Mouse (Mus musculus): ENCODE results near the gene Sart1.
A peak's percentile ranks its signal among the peaks of the same experiment; 100 is the strongest.
"Not testable (repeated sequence)": the region's sequence is repeated elsewhere in the genome, so short reads cannot be mapped to it uniquely, and the experiment has no call there.

The Sart1 gene

GRCm38 (mm10) chr19:5413840-5414239 is 25.3 kb upstream of the Sart1 start:
- DNase-seq = no peak

GRCm38 (mm10) chr19:5411961-5412360 is 23.5 kb upstream of the Sart1 start:
- DNase-seq = no peak

- no peak for DNase-seq
These were observed 22.1 kb upstream of the Sart1 start for GRCm38 (mm10) chr19:5410641-5411040.

GRCm38 (mm10) chr19:5409068-5409467 is 20.6 kb upstream of the Sart1 start:
- peak; percentile 64 for DNase-seq

GRCm38 (mm10) chr19:5408057-5409001 is 19.8 kb upstream of the Sart1 start:
- peak; percentile 27 for DNase-seq

GRCm38 (mm10) chr19:5407133-5407532 is 18.6 kb upstream of the Sart1 start:
- DNase-seq = peak; percentile 82

GRCm38 (mm10) chr19:5406531-5407126 is 18.1 kb upstream of the Sart1 start:
- peak; percentile 63 for DNase-seq

- DNase-seq = no peak
These were observed 17.4 kb upstream of the Sart1 start for GRCm38 (mm10) chr19:5405924-5406323.

GRCm38 (mm10) chr19:5402293-5402692 is 13.8 kb upstream of the Sart1 start, which contains the start of gene Tsga10ip:
Tsga10ip (minus strand) TSS chr19:5402526.
- peak; percentile 32 for DNase-seq

GRCm38 (mm10) chr19:5401073-5401472 is 12.6 kb upstream of the Sart1 start:
- not testable (repeated sequence) for DNase-seq

GRCm38 (mm10) chr19:5395371-5395770 is 6.9 kb upstream of the Sart1 start:
- no peak for DNase-seq

GRCm38 (mm10) chr19:5394168-5394567 is 5.7 kb upstream of the Sart1 start:
- no peak for DNase-seq

GRCm38 (mm10) chr19:5392892-5393291 is 4.4 kb upstream of the Sart1 start:
- peak; percentile 86 for DNase-seq

- no peak for DNase-seq
These were observed 1.9 kb upstream of the Sart1 start for GRCm38 (mm10) chr19:5390416-5390815.

GRCm38 (mm10) chr19:5389647-5390046 is 1.1 kb upstream of the Sart1 start:
- DNase-seq = peak; percentile 57

GRCm38 (mm10) chr19:5388011-5388441 is 477 bp downstream of the Sart1 start:
- DNase-seq = peak; percentile 61

- DNase-seq = no peak
These were observed 3.8 kb downstream of the Sart1 start for GRCm38 (mm10) chr19:5384715-5385114.

- no peak for DNase-seq
These were observed 5.2 kb downstream of the Sart1 start for GRCm38 (mm10) chr19:5383326-5383725.

- DNase-seq = no peak
These were observed 11.1 kb downstream of the Sart1 start for GRCm38 (mm10) chr19:5377446-5377845.

GRCm38 (mm10) chr19:5374748-5375147 is 13.8 kb downstream of the Sart1 start:
- no peak for DNase-seq

GRCm38 (mm10) chr19:5374177-5374576 is 14.3 kb downstream of the Sart1 start:
- no peak for DNase-seq

- DNase-seq = no peak
These were observed 15.8 kb downstream of the Sart1 start for GRCm38 (mm10) chr19:5372724-5373123.

- no peak for DNase-seq
These were observed 17.6 kb downstream of the Sart1 start for GRCm38 (mm10) chr19:5370932-5371331.

GRCm38 (mm10) chr19:5367455-5367854 is 21.0 kb downstream of the Sart1 start:
- DNase-seq = no peak

Measured in kidney, postnatal 10 days (tissue).